ENCODE assay signal across 16 mouse cellular contexts in genomic region chr5:91866184-91866583, GRCm38 (mm10).
"Had no signal": no experiment of that assay in that cellular context is flagged by ENCODE, and none has a peak within 500 bp of the region (broad histone marks: within the 10 kb centered on the region; RNA-seq: fewer than 3 reads in every experiment).

No protein-coding gene starts in this region.

- H3K9me3 ChIP-seq: limb, embryonic 10.5 days; liver, embryonic 15.5 days; midbrain, embryonic 13.5 days; neural tube, embryonic 15.5 days had no signal

- H3K4me1 ChIP-seq: limb, embryonic 10.5 days; midbrain, embryonic 13.5 days; neural tube, embryonic 15.5 days had no signal

- DNase-seq: kidney, postnatal 25 days; lung, adult 2 months; lung, postnatal 4 days; right cerebral cortex, adult 18-20 months; right cerebral cortex, postnatal 25 days; thymus, adult 18-20 months; thymus, postnatal 14 days had no signal

- H3K27ac ChIP-seq: left cerebral cortex, adult 2 months; limb, embryonic 10.5 days; liver, embryonic 15.5 days; midbrain, embryonic 13.5 days; neural tube, embryonic 15.5 days had no signal

- H3K4me3 ChIP-seq: left cerebral cortex, adult 2 months; limb, embryonic 10.5 days; liver, embryonic 15.5 days; megakaryocyte, embryonic 14.5 days; midbrain, embryonic 13.5 days; myocyte; neural tube, embryonic 15.5 days had no signal

- H3K9ac ChIP-seq: liver, embryonic 15.5 days; midbrain, embryonic 13.5 days; neural tube, embryonic 15.5 days had no signal

- H3K27me3 ChIP-seq: liver, embryonic 15.5 days; midbrain, embryonic 13.5 days; neural tube, embryonic 15.5 days had no signal

- H3K36me3 ChIP-seq: limb, embryonic 10.5 days; liver, embryonic 15.5 days; midbrain, embryonic 13.5 days; neural tube, embryonic 15.5 days had no signal

- ATAC-seq: intestine, postnatal 0 days; lung, postnatal 0 days; midbrain, embryonic 13.5 days had no signal

- H3K4me2 ChIP-seq: liver, embryonic 15.5 days; midbrain, embryonic 13.5 days; neural tube, embryonic 15.5 days had no signal
